Mouse (Mus musculus) spleen, embryonic (tissue): ENCODE measurements around the gene Slc35e2.

Experiments
- CTCF ChIA-PET: fragments of 350-600 bp; sonication (Branson Sonifier 250); formaldehyde crosslinking; loops from one replicate; lab custom pipeline; 2022; lab: Charles Lee

The Slc35e2 gene

DNA sequence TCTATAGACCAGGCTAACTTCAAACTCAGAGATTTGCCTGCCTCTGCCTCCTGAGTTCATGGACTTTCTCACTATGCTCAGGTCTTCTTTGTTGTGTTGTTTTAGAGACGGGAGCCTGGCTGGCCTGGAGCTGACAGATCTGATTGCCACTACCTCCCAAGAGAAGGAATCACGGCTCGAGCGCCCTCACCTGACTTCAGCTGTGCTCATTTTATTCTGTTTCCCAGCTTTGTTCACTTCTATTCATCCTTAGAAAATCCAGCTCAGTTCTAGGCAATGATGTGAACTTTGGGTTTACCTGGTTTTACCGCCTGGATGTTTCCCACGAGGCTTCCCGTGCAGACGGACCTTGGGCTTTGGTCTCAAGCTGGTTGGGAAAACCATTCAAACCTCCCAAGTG lies 25.7 kb upstream of the Slc35e2 start:
- CTCF ChIA-PET, result interaction anchor here (0.6 kb wide), 1 partner anchor 74 kb away, joined by 3 read pairs; no protein-coding TSS in a partner anchor

DNA sequence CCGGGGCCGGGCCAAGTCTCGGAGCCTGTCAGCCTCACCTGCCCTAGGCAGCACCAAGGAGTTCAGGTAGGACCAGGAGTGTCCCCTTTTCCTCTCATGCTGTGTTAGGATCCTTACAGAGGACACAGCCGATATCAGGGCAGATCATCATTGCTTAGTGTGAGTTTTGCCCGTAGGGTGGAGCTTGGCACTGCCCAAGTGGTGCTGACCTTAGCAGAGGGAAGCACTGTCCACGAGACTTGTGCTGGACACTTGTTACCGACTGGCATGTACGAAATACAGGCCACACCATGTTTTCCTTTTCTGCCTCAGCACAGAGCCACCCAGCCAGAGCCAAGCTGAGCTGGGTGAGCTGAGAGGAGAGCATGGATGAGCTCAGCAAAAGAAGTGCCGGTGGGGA lies 24.1 kb upstream of the Slc35e2 start:
- CTCF ChIA-PET, result no interaction called here

GRCm38 (mm10) chr4:155577741-155578140 lies 23.5 kb upstream of the Slc35e2 start:
- CTCF ChIA-PET, result no interaction called here

GRCm38 (mm10) chr4:155578336-155579125 lies 22.7 kb upstream of the Slc35e2 start:
- CTCF ChIA-PET, result no interaction called here

DNA sequence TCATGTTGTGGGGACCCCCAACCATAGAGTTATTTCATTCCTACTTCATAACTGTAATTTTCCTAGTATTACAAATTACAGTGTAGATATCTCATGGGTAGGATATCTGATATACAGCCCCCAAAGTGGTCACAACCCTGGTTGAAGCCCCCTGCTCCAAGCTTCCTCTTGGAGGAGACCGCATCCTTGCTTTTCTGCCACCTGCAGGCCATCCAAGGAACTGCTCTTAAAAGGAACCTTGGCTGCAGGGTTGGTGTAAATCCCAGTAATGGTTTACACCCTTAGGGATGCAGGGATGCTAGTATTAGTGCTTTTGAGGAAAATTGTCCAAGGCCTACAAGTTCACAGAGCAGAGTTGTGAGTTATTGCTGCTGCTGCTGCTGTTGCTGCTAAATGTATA lies 20.8 kb upstream of the Slc35e2 start:
- CTCF ChIA-PET, result interaction anchor here (1.0 kb wide), 1 partner anchor 97 kb away, joined by 3 read pairs; no protein-coding TSS in a partner anchor

GRCm38 (mm10) chr4:155582279-155582905 lies 18.8 kb upstream of the Slc35e2 start:
- CTCF ChIA-PET, result interaction anchor here (0.6 to 2.1 kb wide), 2 partner anchors 10 to 101 kb away, joined by 7 to 8 read pairs; no protein-coding TSS in a partner anchor

DNA sequence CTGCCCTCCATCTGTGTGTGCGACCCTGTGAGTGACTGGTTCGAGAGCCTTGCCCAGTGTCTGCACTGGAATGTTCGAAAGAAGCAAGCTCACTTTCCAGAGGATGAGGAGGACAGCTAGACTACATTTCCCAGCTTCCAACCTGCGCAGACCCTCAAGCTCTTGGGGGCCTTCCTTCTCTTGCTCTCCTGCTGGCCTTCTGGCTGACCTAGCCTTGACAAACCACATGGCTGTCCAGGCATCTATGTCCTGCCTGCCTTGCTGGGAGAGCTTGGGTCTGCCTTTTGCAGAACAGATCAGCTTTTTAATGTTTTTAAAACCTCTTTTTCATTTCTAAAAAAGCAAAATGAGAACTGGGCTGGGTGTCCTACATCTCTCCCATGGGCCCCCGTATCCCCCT lies 11.9 kb upstream of the Slc35e2 start:
- CTCF ChIA-PET, result no interaction called here

GRCm38 (mm10) chr4:155591012-155591719 lies 10.1 kb upstream of the Slc35e2 start:
- CTCF ChIA-PET, result no interaction called here

GRCm38 (mm10) chr4:155593780-155594179 lies 7.4 kb upstream of the Slc35e2 start:
- CTCF ChIA-PET, result no interaction called here

- CTCF ChIA-PET, result no interaction called here
Observed at GRCm38 (mm10) chr4:155595777-155596176, 5.4 kb upstream of the Slc35e2 start.

GRCm38 (mm10) chr4:155596606-155597005 lies 4.6 kb upstream of the Slc35e2 start:
- CTCF ChIA-PET, result no interaction called here

DNA sequence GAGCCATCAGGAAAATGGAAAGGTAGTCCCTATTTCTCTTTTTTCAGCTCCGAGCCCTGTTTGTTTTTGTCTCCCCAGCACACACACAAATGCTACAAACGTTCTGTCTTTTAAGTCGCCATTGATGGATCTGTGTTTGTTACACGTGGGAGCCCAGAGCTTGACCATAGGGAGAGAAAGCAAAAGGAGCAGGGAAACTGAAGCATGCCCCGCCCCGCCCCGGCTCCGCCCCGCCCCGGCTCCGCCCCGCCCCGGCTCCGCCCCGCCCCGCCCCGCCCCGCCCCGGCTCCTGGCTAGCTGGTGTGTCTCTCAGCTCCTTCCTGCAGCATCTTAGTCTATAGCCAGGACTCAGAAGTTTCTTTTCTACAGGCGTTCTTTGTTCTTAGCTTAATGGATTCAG lies 2.7 kb upstream of the Slc35e2 start:
- CTCF ChIA-PET, result no interaction called here

DNA sequence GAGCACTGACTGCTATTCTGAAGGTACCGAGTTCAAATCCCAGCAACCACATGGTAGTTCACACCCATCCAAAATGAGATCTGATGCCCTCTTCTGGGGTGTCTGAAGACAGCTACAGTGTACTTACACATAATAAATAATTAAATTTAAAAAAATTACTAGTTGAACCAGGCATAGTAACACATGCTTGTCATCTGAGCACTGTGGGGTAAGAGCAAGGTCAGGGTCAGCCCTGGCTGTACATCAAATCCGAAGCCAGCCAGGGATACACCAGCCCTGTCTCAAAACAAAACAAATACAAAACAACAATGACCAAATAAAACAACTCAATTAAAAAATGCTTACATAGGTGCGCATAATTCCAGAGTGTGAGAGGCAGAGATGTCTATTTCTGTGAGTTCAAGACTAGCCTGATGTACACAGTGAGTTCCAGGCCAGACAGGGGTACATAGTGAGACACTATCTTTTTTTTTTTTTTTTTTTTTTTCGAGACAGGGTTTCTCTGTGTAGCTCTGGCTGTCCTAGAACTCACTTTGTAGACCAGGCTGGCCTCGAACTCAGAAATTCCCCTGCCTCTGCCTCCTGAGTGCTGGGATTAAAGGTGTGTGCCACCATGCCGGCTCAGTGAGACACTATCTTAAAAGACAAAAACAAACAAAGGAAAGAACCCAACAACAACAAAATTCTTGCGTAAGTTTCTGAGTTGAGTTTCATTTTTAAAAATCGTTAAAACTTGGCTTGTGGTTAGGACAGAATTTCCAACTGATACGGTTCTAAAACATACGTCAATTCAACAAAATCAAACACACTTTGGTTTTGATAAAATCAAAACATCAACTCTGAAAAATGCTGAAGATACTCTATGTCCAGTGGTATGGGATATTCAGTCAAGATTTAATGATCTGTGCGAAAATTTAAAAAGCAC lies 1.1 kb upstream of the Slc35e2 start:
- CTCF ChIA-PET, result interaction anchor here (0.6 kb wide), 1 partner anchor 23 kb away, joined by 4 read pairs; no protein-coding TSS in a partner anchor

GRCm38 (mm10) chr4:155601997-155602456 lies 811 bp downstream of the Slc35e2 start:
- CTCF ChIA-PET, result interaction anchor here (0.6 kb wide), 1 partner anchor 67 kb away, joined by 3 read pairs; the partner anchor contains the start of gene Mib2

DNA sequence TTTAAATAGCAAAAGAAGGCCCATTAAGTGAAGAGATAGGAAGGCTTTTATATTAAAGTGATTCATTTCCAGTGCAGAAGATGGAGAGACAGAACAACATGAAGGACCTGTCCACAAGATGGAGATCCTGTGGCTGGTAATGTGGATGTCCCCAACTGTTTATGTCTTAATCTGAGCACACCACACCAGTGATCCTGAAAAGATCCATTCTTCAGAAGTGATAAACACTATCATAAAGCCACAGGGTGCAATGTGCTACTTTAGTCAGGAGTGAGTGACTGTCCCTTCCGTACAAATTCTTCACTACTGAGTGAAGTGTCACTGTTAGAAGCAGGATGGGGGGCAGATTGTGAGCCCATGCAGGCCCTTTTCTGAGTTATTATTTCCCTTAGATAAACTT lies 1.5 kb downstream of the Slc35e2 start:
- CTCF ChIA-PET, result no interaction called here

- CTCF ChIA-PET, result interaction anchor here (0.6 to 1.0 kb wide), 3 partner anchors 27 to 155 kb away, joined by 3 to 5 read pairs (median 4); no protein-coding TSS in a partner anchor
Observed at GRCm38 (mm10) chr4:155603801-155604200, 2.6 kb downstream of the Slc35e2 start.

- CTCF ChIA-PET, result no interaction called here
Observed at GRCm38 (mm10) chr4:155605132-155605531, 3.9 kb downstream of the Slc35e2 start.

GRCm38 (mm10) chr4:155606825-155607224 lies 5.6 kb downstream of the Slc35e2 start:
- CTCF ChIA-PET, result interaction anchor here (1.5 kb wide), 1 partner anchor 17 kb away, joined by 5 read pairs; no protein-coding TSS in a partner anchor

GRCm38 (mm10) chr4:155611860-155612259 lies 10.6 kb downstream of the Slc35e2 start:
- CTCF ChIA-PET, result no interaction called here

DNA sequence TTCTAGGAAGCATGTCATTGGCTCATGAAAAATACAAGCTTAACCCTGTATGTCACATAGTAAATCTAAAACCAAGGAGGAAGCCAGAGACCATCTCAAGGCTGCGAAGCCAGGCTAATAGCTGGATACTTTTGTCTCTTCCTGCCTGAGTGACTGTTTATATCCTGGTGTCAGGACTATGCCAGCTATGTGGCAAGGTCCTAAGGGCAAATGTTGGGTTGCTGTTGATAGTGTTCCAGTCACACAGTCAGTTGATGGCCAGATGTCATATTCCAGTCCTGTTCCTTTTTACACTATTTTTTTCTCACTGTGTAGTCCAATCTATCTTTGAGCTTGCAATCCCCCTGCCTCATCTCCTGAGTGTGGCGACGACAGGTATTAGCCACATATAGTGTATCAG lies 12.0 kb downstream of the Slc35e2 start:
- CTCF ChIA-PET, result no interaction called here

GRCm38 (mm10) chr4:155618321-155618720 lies 17.1 kb downstream of the Slc35e2 start:
- CTCF ChIA-PET, result no interaction called here
